Mouse (Mus musculus) gastrocnemius, adult 2 months (tissue): Measurements from ENCODE around the gene Sh3rf1. TPM values are rescaled to one million over a fixed set of nuclear protein-coding genes. Genes with fewer than 3 reads are reported as not detected.

Experiments used
- DNase-seq: peaks from one replicate; pipeline ENCODE4 v3.0.0; 2022
- H3K27ac ChIP-seq: fragments of 200-600 bp; 2 replicates; pipeline ENCODE4 v1.8.1; 2022; ENCODE audit warnings: mild to moderate bottlenecking
- H3K4me3 ChIP-seq: fragments of 200-600 bp; 2 replicates; pipeline ENCODE4 v1.8.1; 2022; ENCODE audit warnings: mild to moderate bottlenecking, moderate library complexity
- CTCF ChIP-seq: fragments of 200-600 bp; IDR thresholded peaks from 2 replicates; pipeline ENCODE4 v1.8.1; 2022; ENCODE audit warnings: antibody characterized with exemption, mild to moderate bottlenecking, moderate library complexity
- intact Hi-C: fragments of 180-260 bp; cut with DNase I; formaldehyde crosslinking; loops from one replicate; pipeline ENCODE4 v1.15.1; 2025
- total RNA-seq, 2 experiments: library from RNA; stranded (reverse); gene quantifications; 2 replicates each; pipeline ENCODE4 v1.2.3; 2021

The Sh3rf1 gene
- total RNA-seq, 2 experiments from 2014 or later, result 1.2 to 1.8 TPM

DNA sequence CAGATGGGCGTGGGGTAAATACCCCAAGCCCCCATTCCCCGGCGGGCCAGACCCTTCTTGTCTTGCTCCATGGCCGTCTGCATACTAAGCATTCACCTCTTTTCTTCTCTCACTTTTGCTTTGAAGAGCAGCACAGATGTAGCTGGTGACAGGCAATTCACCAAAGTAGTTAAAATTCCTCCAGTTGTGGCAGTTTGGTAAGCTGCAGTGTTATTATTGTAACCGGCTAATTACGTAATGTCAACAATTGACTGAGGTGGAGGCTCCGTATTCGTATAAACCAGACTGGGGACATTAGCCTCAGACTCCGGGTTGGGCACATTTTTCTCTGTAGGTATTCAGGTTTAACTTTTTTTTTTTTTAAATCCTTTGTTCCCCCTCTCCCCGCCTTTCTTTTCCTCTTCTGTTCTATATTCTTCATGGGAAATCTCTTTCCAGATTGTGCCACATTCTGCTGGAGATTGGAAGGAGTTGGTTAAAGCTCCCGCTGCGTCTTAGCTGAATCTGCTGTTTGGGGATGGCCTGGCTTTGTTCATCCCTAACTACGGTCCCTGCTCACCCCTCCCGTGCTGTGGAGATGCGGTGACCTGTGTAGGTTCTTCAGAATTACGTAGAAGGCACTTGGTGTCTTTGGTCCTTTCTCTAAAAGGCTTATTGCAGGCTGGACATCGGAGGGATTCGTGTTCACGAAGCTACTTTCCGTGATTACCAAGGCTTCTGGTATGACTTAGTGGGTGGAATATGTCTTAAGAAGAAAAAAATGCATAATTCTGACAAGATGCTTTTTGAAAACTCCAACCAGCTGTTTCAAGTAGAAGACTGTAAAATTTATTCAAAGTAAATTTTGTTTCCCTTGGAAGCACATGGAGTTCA is 86.1 kb downstream of the Sh3rf1 start:
- intact Hi-C loops, result no loop called here
- no peak overlapping the region for H3K4me3 ChIP-seq
- H3K27ac ChIP-seq, result peak overlapping the region; percentile 38; the same call in 1 of the 2 replicates
- TF ChIP-seq CTCF, result no peak
- no peak for DNase-seq

DNA sequence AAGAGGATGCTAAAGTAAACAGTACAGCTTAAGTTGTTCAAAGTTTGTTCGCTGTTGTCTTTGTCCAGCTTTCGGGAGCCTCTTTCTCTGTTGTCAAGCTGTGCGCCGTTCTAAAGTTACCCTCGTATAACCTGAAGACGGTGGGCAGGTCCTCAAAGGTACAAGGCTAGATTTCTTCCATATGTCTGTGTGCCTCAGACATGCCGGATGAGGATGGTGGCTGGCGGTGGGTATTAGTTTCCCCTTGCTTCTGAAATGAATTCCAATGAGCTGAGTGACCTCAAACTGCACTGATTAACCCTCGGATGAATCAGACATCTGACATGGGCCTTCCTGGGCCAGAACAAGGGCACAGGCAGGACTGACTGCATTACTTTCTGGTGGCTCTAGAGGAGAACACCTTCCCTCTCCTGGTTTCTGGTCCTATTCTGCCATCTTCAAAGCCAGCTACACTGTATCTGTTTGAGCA is 86.8 kb downstream of the Sh3rf1 start:
- Histone ChIP-seq H3K27ac (peak overlapping the region; percentile 2; the same call in 1 of the 2 replicates), H3K4me3 (no peak overlapping the region)
- TF ChIP-seq CTCF, result no peak
- no peak for DNase-seq
- intact Hi-C loops, result no loop called here

DNA sequence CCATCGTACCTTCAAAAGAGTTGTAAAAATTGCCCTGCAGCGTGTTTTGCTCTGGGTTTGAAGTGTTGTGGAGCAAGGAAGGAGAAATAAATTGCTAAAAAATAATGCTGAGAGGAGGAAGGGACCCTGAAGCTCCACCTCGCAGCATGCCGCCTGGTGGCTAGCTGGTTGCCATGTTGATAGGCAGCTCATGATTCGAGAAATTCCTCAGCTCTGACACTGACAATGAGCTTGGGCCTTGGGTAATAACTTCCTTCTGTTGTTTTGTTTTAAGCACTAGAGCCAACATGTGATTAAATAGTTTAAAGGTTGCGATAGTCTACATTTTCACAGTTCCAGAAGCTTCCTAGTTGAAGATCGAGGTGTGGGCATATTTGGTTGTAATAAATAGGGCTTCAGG is 89.3 kb downstream of the Sh3rf1 start:
- intact Hi-C loops, result no loop called here
- peak overlapping the region; percentile 50; the same call in 1 of the 2 replicates for H3K27ac ChIP-seq
- H3K4me3 ChIP-seq, result no peak overlapping the region
- no peak for TF ChIP-seq CTCF
- no peak for DNase-seq

DNA sequence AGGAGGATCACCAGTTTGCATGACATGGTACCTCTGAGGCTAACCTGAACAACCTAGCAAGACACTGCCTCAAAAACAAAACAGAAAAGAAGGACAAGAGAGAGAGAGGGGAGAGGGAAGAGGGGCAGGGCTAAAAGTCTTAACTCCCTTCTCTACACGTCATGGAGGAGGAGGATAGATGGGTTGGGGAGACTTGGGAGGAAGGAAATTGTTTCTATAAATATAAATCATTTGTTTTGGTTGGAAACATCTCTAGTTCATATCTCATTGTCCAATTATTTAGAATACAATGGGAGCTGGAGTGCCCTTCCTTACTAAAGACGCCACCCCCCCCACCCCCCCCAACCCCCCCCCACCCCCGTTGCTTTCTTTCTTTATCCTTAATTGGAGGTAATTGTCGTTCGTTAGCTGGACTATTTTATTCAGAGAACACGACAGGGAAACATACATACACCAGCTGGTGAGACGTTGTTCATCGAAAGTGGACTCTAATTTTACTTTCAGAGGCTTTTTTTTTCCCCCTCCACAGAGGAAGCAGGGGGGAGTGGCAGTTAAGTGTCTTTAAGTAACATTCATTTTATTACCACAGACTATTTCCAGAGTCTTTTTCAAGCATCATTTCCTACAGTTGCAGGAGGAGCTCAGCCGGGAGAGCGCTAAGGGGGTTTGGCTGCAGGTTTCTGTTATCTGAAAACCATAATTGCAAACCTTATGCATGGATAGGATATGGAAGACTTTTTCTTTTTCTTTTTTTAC is 92.5 kb downstream of the Sh3rf1 start:
- peak overlapping the region; percentile 76 for H3K27ac ChIP-seq
- no peak for DNase-seq
- H3K4me3 ChIP-seq, result peak overlapping the region; percentile 52
- TF ChIP-seq CTCF, result no peak
- intact Hi-C loops, result no loop called here

DNA sequence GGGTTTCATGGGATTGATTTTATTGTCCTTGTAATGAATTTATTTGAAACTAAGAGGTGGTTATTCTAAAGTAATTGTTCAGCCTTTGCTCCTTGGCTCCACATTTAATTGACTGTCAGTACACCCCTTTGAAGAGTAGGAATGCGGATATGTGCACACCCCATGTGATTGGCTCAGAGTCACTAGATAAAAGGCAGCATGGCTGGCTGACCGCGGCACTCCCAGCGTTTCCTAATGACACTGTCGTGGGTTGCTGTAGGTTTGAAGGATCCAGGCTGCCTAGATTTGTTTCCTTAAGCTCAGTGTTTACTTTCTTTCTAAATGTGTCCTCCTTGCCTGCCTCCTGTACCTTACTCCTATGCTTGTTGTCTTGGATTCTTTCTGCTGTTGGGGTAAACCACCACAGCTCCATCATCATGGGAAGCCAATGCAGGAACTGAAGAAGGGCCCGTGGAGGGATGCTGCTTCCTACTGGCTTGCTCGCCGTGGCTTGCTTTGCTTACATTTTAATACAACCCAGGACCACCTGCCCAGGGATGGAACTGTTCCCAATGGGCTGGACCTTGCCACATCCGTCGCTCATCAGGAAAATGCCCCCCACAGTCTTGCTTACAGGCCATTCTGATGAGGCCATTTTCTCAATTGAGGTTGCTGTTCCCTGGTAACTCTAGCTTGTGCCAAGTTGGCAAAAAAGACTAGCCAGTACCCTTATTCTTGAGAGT is 93.3 kb downstream of the Sh3rf1 start:
- no peak for DNase-seq
- intact Hi-C loops, result no loop called here
- Histone ChIP-seq H3K27ac (peak overlapping the region; percentile 76), H3K4me3 (peak overlapping the region; percentile 52)
- TF ChIP-seq CTCF, result no peak

DNA sequence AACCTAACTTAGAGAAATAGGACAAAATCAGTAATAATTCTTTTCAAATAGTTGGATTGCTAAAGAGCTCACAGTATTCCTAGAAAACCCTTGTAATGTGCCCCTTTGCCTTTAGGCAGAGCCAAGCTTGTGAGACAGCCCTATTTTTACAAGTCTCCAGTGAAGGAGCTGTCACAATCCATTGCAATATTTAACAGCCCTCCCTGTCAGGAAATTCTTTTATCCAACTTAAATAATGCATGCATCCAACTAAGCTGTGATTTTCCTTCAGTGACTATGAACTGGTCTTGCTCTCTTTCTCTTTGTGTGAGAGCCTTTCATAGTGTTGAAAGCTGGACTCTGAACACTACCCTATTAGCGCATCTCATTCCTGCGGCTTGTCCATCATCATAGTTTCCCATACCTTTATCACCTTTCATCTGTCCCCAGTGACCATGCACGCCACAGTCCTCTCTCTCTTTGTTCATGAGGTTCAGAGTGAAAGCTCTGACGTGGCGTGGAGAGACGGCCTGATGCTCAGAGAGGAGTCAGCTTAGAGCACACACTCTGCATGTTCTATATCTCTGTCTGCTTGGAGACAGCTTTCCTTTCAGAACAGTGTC is 94.0 kb downstream of the Sh3rf1 start:
- DNase-seq, result no peak
- TF ChIP-seq CTCF, result no peak
- Histone ChIP-seq H3K4me3 (no peak overlapping the region), H3K27ac (peak overlapping the region; percentile 76; the same call in 1 of the 2 replicates)
- intact Hi-C loops, result no loop called here

DNA sequence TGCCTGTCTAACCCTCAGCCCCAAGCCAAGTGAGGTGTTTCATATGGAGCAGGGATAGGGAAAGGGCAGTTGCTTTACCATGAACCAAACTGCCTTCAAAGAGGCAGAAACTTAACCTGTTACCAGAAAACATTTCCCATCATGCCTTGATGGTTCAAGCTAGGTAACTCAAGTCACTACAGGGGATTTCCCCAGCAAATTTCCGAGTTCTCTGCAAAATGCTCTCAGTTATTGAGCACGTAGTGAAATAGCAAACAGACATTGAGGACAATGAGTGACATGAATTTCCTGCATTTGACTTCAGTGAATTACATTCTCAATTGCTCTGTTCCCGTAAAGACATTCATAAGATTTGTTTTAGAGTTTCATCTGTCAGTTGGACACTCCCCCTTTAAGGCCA is 97.5 kb downstream of the Sh3rf1 start:
- DNase-seq, result no peak
- intact Hi-C loops, result no loop called here
- TF ChIP-seq CTCF, result no peak
- Histone ChIP-seq H3K4me3 (no peak overlapping the region), H3K27ac (no peak overlapping the region)

DNA sequence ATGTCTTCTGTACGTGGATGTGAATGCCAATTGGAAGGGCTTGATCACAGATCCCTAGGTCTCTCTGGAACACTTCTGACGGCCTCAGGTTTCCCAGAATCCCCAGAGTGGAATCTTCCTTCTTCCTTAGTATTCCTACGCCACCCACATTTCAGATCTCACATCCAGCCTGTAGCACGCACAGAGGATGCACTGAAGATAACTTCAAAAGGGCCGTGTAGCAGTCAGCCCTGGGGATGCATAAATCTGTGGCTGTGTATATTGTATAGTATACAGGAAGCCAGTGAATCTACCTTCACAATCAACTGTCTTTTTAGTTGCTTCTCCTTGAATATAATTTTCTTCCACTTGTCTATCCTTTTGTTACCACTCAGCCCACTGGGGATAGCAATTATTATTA is 98.1 kb downstream of the Sh3rf1 start:
- no peak for DNase-seq
- TF ChIP-seq CTCF, result no peak
- intact Hi-C loops, result no loop called here
- Histone ChIP-seq H3K4me3 (no peak overlapping the region), H3K27ac (no peak overlapping the region)

- no peak for TF ChIP-seq CTCF
- no peak overlapping the region for H3K27ac ChIP-seq
- intact Hi-C loops, result no loop called here
- DNase-seq, result no peak
- H3K4me3 ChIP-seq, result no peak overlapping the region
Measured at GRCm38 (mm10) chr8:61322462-61322861, 98.8 kb downstream of the Sh3rf1 start.

GRCm38 (mm10) chr8:61324363-61324914 is 100.8 kb downstream of the Sh3rf1 start:
- DNase-seq, result no peak

DNA sequence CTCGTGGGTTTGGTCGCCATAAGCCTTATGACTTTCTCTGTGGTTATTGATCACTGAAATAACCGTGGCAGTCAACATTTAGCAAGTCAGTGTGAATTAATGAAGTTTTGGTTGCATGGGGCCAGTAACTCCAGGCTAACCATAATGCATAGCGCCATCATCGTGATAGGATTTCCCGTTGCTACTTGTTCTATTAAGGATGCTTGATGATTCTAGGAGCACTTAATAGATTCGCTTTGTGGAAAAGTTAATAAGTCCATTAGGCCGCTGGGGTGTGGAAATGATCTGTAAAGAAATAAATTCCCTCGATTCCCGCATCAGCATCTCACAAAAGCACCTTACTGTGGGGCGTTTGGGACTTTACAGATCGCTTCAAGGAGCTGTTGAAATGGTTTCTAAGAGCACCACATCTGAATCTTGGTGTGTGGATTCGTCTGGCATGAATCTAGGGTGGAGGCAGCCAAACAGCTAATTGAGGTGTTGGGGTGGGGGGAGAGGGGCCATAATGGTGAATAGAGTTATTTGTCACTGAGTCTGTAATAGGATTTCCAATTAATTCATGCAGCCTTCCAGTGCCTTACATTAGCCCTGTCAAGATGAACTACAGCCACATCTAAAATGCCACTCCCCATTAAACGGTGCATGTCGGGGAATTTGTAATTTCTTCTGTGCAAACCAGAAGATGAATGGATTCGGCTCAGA is 101.5 kb downstream of the Sh3rf1 start:
- no peak for DNase-seq
- no peak for TF ChIP-seq CTCF
- intact Hi-C loops, result no loop called here
- Histone ChIP-seq H3K27ac (no peak overlapping the region), H3K4me3 (no peak overlapping the region)

More at GRCm38 (mm10) chr8:61324363-61324914, 100.8 kb downstream of the Sh3rf1 start:
- no peak for TF ChIP-seq CTCF
- H3K4me3 ChIP-seq, result no peak overlapping the region
- no peak overlapping the region for H3K27ac ChIP-seq
- intact Hi-C loops, result no loop called here
